Mouse (Mus musculus) liver, adult (tissue): ENCODE data around the gene Gm17349.

Source experiments
- GATA4 ChIP-seq: IDR thresholded peaks from 2 replicates; pipeline ENCODE4 v1.6.1; 2014; ENCODE audit warnings: mild to moderate bottlenecking, low read length; ENCODE audit not compliant: insufficient replicate concordance

Gm17349 gene

GRCm38 (mm10) chr15:99688712-99689111, 16.6 kb downstream of the Gm17349 start:
- TF ChIP-seq GATA4, result no peak

DNA sequence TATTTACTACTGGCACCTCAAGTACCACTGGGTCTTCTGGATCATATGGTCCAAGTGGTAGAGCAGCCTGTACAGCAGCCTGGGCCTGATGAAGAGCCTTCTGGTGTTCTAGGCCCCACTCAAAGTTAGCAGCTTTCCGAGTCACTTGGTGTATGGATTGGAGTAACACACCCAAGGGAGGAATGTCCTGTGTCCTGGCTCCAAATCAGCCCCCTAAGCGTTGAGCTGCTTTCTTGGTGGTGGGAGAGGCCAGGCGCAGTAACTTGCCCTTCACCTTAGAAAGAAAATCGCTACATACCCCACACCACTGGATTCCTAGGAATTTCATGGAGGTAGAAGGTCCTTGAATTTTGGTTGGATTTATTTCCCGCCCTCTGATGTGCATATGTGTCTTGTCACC, 21.1 kb downstream of the Gm17349 start:
- no peak for TF ChIP-seq GATA4

- no peak for TF ChIP-seq GATA4
These were observed 22.4 kb downstream of the Gm17349 start for GRCm38 (mm10) chr15:99682880-99683279.

DNA sequence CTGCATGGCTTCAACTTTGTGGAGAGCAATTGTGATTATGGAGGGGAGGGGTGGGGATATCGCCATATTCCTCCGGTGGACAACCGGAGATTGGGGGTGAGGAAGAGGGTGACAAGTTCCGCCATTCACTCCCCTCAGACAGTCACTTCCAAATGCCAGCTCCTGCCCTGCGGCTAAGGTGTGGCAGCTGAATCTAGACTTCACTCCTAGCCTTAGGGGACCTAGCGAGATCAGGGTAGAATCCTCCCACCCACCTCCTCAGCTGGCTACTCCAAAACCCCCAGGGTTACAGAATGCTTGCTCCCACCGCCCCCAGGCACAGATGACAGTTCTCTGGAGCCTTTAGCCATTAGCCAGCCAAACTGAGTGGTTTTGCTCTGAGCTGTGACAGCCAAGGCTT, 26.3 kb downstream of the Gm17349 start:
- no peak for TF ChIP-seq GATA4

- TF ChIP-seq GATA4, result no peak
These were observed 27.1 kb downstream of the Gm17349 start for GRCm38 (mm10) chr15:99678063-99678800.

GRCm38 (mm10) chr15:99677089-99677488, 28.2 kb downstream of the Gm17349 start:
- TF ChIP-seq GATA4, result no peak

GRCm38 (mm10) chr15:99674866-99675265, 30.4 kb downstream of the Gm17349 start:
- no peak for TF ChIP-seq GATA4

- TF ChIP-seq GATA4, result no peak
These were observed 33.5 kb downstream of the Gm17349 start for GRCm38 (mm10) chr15:99671783-99672182.

DNA sequence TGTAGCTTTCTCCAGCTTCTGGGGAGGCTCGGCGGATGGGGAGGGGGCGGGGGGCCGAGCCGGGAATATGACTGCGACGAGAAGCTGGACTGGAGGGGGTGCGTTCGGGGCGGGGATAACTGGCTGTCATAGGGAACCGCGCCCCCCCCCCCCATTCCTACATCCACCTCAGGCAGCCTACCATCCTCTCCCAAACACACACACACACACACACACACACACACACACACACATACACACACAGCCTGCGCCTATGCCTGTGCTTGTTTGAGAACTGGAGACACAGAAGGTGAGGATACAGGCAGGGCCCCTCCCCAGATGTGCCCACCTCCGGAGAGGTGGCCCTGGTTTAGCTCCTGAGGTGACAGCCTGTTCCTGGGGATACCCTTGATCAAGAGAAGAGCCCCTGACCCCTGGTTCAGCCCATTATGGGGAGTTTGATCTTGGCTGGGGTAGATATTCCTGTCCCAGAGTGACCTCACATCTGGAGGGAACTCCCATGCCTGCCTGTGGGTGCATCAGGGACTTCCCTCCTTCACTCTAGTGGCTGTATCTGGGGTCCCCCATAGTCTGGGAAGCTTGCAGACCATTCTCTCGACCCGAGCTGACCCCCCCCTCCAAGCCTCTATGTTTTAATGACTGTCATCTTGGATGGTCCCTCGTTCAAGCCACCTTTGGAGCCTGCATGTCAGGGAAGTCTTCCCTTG, 34.2 kb downstream of the Gm17349 start:
- TF ChIP-seq GATA4, result no peak

- no peak for TF ChIP-seq GATA4
These were observed 35.0 kb downstream of the Gm17349 start, which contains the start of gene Asic1 for GRCm38 (mm10) chr15:99670154-99670821. Gene Asic1 (plus strand): TSS chr15:99670368.

GRCm38 (mm10) chr15:99669392-99669791, 35.9 kb downstream of the Gm17349 start:
- TF ChIP-seq GATA4, result no peak

DNA sequence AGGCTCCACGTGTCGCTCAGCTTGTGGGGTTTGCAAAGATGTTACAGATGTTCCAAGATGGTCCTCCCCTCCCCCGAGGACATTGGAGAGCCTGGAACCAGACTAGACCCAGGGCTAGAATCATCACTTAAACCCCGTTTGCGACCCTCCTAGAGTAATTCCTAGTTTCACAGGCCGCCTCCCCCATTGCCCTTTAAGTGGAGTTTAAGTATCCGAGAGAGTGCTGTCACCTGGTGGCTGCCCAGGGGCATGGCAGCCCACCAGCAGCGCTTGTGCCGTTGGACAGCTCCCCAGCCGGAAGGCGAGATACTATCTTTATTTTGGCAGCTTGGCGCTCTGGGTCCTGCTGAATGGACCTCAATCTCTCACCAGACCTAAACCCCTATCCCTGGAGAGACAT, 36.4 kb downstream of the Gm17349 start:
- TF ChIP-seq GATA4, result no peak

DNA sequence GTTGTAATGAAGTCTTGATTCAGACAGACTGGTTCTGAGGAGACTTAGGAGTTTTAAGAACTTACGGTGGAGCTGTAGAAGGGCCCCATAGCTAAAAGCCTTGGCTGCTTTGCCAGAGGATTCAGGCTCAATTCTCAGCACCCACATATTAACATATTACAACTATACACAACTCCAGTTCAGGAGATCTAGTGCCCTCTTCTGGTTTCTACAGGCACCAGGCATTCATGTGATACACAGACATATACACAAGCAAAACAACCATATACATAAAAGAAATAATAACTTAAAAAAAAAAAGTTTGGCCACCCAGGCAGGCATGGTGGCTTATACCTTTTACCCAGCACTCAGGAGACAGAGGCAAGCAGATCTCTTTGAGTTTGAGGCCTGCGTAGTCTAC, 37.7 kb downstream of the Gm17349 start:
- no peak for TF ChIP-seq GATA4

GRCm38 (mm10) chr15:99664600-99665451, 40.5 kb downstream of the Gm17349 start:
- peak; percentile 26; the same call in 1 of the 2 replicates for TF ChIP-seq GATA4

- TF ChIP-seq GATA4, result no peak
These were observed 41.2 kb downstream of the Gm17349 start for GRCm38 (mm10) chr15:99663964-99664599.

GRCm38 (mm10) chr15:99662371-99662770, 42.9 kb downstream of the Gm17349 start:
- TF ChIP-seq GATA4, result no peak
